11 mouse cellular contexts compared by ENCODE assay signal in genomic region chr13:37560387-37560786, GRCm38 (mm10).
A peak's percentile ranks its signal among the peaks of the same experiment; 100 is the strongest.
DNase-seq lines count a peak whose midpoint lies in the region; ATAC-seq and TF ChIP-seq lines count a peak whose summit lies in the region.
"Had no signal": no experiment of that assay in that cellular context is flagged by ENCODE, and none has a peak within 500 bp of the region (broad histone marks: within the 10 kb centered on the region; RNA-seq: fewer than 3 reads in every experiment).

No protein-coding gene starts in this region.

- no peak overlapping the region for H3K4me2 ChIP-seq in heart, embryonic 12.5 days
- no peak overlapping the region for H3K4me2 ChIP-seq in midbrain, embryonic 14.5 days (ENCODE audit: low read length)
- no peak overlapping the region for H3K4me2 ChIP-seq in midbrain, embryonic 15.5 days
- peak overlapping the region; percentile 23 for H3K4me2 ChIP-seq in neural tube, embryonic 15.5 days
- H3K4me2 ChIP-seq: forebrain, embryonic 13.5 days had no signal

- peaks cover 9% of the 10 kb centered on the region; the same call in 1 of the 2 replicates for H3K4me1 ChIP-seq in heart, adult 2 months (ENCODE audit: control insufficient read depth, insufficient read depth, low read length)
- H3K4me1 ChIP-seq in heart, embryonic 12.5 days (replicated peaks) = peaks cover 55% of the 10 kb centered on the region
- no peaks in the 10 kb centered on the region for H3K4me1 ChIP-seq in midbrain, embryonic 14.5 days (ENCODE audit: control insufficient read depth, insufficient read depth, low read length)
- H3K4me1 ChIP-seq in midbrain, embryonic 15.5 days = no peaks in the 10 kb centered on the region
- peaks cover 22% of the 10 kb centered on the region for H3K4me1 ChIP-seq in neural tube, embryonic 15.5 days

- no peak for TF ChIP-seq POLR2A in heart, adult 2 months (IDR thresholded peaks at IDR 0.05; ENCODE audit: insufficient read depth, low read depth, low read length)

- no peak for ATAC-seq in heart, embryonic 12.5 days (ENCODE audit: insufficient number of reproducible peaks, low FRiP score)
- ATAC-seq in midbrain, embryonic 14.5 days (ENCODE audit: low FRiP score, low TSS enrichment) = no peak
- no peak for ATAC-seq in midbrain, embryonic 15.5 days (replicated peaks)
- peak; percentile 35; the same call in 1 of the 2 replicates for ATAC-seq in neural tube, embryonic 15.5 days (ENCODE audit: low FRiP score)

- no peaks in the 10 kb centered on the region for H3K36me3 ChIP-seq in heart, adult 2 months (ENCODE audit: control insufficient read depth, insufficient read depth, low read length)
- no peaks in the 10 kb centered on the region for H3K36me3 ChIP-seq in heart, embryonic 12.5 days
- no peaks in the 10 kb centered on the region for H3K36me3 ChIP-seq in midbrain, embryonic 14.5 days (ENCODE audit: control insufficient read depth, insufficient read depth, low read length)
- no peaks in the 10 kb centered on the region for H3K36me3 ChIP-seq in midbrain, embryonic 15.5 days (replicated peaks)
- H3K36me3 ChIP-seq in neural tube, embryonic 15.5 days = no peaks in the 10 kb centered on the region

- peak overlapping the region; percentile 86 for H3K27ac ChIP-seq in heart, adult 2 months
- no peak overlapping the region for H3K27ac ChIP-seq in heart, embryonic 12.5 days (ENCODE audit: poor library complexity, severe bottlenecking)
- no peak overlapping the region for H3K27ac ChIP-seq in midbrain, embryonic 14.5 days (replicated peaks; ENCODE audit: low read depth, low read length)
- no peak overlapping the region for H3K27ac ChIP-seq in midbrain, embryonic 15.5 days
- no peak overlapping the region for H3K27ac ChIP-seq in neural tube, embryonic 15.5 days (replicated peaks)
- H3K27ac ChIP-seq: forebrain, embryonic 13.5 days had no signal

- H3K9me3 ChIP-seq in heart, embryonic 12.5 days (replicated peaks) = no peaks in the 10 kb centered on the region
- no peaks in the 10 kb centered on the region for H3K9me3 ChIP-seq in midbrain, embryonic 14.5 days (ENCODE audit: control insufficient read depth, low read length)
- no peaks in the 10 kb centered on the region for H3K9me3 ChIP-seq in midbrain, embryonic 15.5 days
- H3K9me3 ChIP-seq in neural tube, embryonic 15.5 days (replicated peaks) = no peaks in the 10 kb centered on the region
- H3K9me3 ChIP-seq: forebrain, embryonic 13.5 days; megakaryocyte, embryonic 14.5 days had no signal

- no peak overlapping the region for H3K4me3 ChIP-seq in heart, adult 2 months
- H3K4me3 ChIP-seq in heart, embryonic 12.5 days = no peak overlapping the region
- no peak overlapping the region for H3K4me3 ChIP-seq in midbrain, embryonic 14.5 days (replicated peaks; ENCODE audit: low read depth, low read length)
- H3K4me3 ChIP-seq in midbrain, embryonic 15.5 days = no peak overlapping the region
- H3K4me3 ChIP-seq in neural tube, embryonic 15.5 days (replicated peaks) = no peak overlapping the region
- H3K4me3 ChIP-seq: forebrain, embryonic 13.5 days; megakaryocyte, embryonic 14.5 days had no signal

- 55% methylated on average over 9 of the region's 9 CpGs for whole genome bisulfite sequencing in heart, adult 2 months
- WGBS in heart, embryonic 12.5 days = 27% methylated on average over 9 of the region's 9 CpGs
- WGBS in midbrain, embryonic 14.5 days = 43% methylated on average over 9 of the region's 9 CpGs
- WGBS in midbrain, embryonic 15.5 days = 51% methylated on average over 9 of the region's 9 CpGs
- WGBS in neural tube, embryonic 15.5 days = 16% methylated on average over 9 of the region's 9 CpGs

- peak in 1 of 2 experiments; percentile 57 for DNase-seq in heart, adult 2 months
- DNase-seq in midbrain, embryonic 14.5 days = peak; percentile 24
- DNase-seq in gastrocnemius, postnatal 14 days = peak; percentile 47
- DNase-seq in right cerebral cortex, postnatal 25 days = no peak
- no peak for DNase-seq in left cerebral cortex, postnatal 36 days (ENCODE audit: low spot score in 2 of 2)
- DNase-seq: cerebellum, postnatal 36 days had no signal

- H3K27me3 ChIP-seq in heart, adult 2 months (ENCODE audit: control insufficient read depth, insufficient read depth, low read length) = no peaks in the 10 kb centered on the region
- no peaks in the 10 kb centered on the region for H3K27me3 ChIP-seq in heart, embryonic 12.5 days (replicated peaks)
- H3K27me3 ChIP-seq in midbrain, embryonic 14.5 days (ENCODE audit: control insufficient read depth, insufficient read depth, low read length) = no peaks in the 10 kb centered on the region
- H3K27me3 ChIP-seq in midbrain, embryonic 15.5 days (replicated peaks) = no peaks in the 10 kb centered on the region; the same call in 1 of the 2 replicates
- H3K27me3 ChIP-seq in neural tube, embryonic 15.5 days (replicated peaks) = no peaks in the 10 kb centered on the region
- H3K27me3 ChIP-seq: forebrain, embryonic 13.5 days had no signal

- intact Hi-C loops in heart, adult 2 months (cut with DNase I) = loop anchor here (2.0 kb wide), 1 partner anchor 42 kb away; no protein-coding TSS in a partner anchor
- intact Hi-C loops in gastrocnemius, postnatal 14 days (cut with DNase I; ENCODE audit: low total_unique reads) = no loop called here
- intact Hi-C loops in left cerebral cortex, postnatal 36 days (cut with DNase I) = no loop called here

- no peak for TF ChIP-seq CTCF in heart, adult 2 months (IDR thresholded peaks at IDR 0.05)

- TF ChIP-seq EP300 in heart, adult 2 months (IDR thresholded peaks at IDR 0.05; ENCODE audit: insufficient read depth, low read depth, low read length) = peak; percentile 58; the same call in 1 of the 2 replicates

- H3K9ac ChIP-seq in heart, adult 2 months (ENCODE audit: low read depth, low read length) = no peak overlapping the region
- H3K9ac ChIP-seq in heart, embryonic 12.5 days = no peak overlapping the region
- H3K9ac ChIP-seq in midbrain, embryonic 14.5 days (replicated peaks; ENCODE audit: low read length) = no peak overlapping the region
- H3K9ac ChIP-seq in midbrain, embryonic 15.5 days = no peak overlapping the region
- no peak overlapping the region for H3K9ac ChIP-seq in neural tube, embryonic 15.5 days (replicated peaks)
- H3K9ac ChIP-seq: forebrain, embryonic 13.5 days had no signal

- no peaks in the 10 kb centered on the region for H3K79me2 ChIP-seq in heart, adult 2 months (replicated peaks; ENCODE audit: control insufficient read depth, insufficient read depth, low read length)

Comparison
In these comparisons a context has a peak if more than half of its experiments do, and no peak if none do; other contexts are left out.
1. DNase-seq: peak in midbrain, embryonic 14.5 days (single experiment) and gastrocnemius, postnatal 14 days (single experiment); none in right cerebral cortex, postnatal 25 days (single experiment) and left cerebral cortex, postnatal 36 days (0 of 2).